Mouse (Mus musculus): ENCODE measurements around the gene Wdr20rt. TPM values are rescaled to one million over a fixed set of nuclear protein-coding genes. Genes with fewer than 3 reads are reported as not detected.
"Not testable (repeated sequence)": the region's sequence is repeated elsewhere in the genome, so short reads cannot be mapped to it uniquely, and the experiment has no call there.

Gene Wdr20rt
- polyA plus RNA-seq, 1 experiment from 2014 or later, result not detected

DNA sequence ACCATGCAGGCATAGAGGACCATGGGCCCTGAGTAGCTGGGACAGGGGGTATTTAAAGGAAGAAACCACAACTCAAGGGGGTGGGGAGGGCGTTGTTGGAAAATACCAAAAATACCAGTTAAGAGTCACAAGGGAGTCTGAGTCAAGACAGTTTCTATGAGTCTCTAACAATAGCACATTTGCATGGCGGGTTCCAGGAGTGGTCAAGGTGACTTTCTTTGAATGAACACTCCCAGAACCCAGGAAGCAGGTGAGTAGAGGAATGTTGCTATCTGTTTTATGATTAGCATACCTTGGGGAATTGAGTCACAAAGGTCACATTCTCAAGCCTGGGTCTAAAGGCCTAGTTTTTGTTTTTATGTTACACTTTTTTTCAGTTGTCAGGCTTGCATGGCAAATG lies 7.5 kb downstream of the Wdr20rt start:
- not testable (repeated sequence) for H3K4me1 ChIP-seq (ENCODE audit: control insufficient read depth, insufficient read depth, low read length); H3K36me3 ChIP-seq (ENCODE audit: control insufficient read depth, insufficient read depth, low read length); H3K4me3 ChIP-seq (ENCODE audit: low read length); ATAC-seq (ENCODE audit: low FRiP score, low TSS enrichment); H3K9ac ChIP-seq (ENCODE audit: low read depth, low read length); H3K27ac ChIP-seq (ENCODE audit: low read depth, low read length); H3K27me3 ChIP-seq (ENCODE audit: control insufficient read depth, insufficient read depth, low read length); H3K9me3 ChIP-seq (ENCODE audit: control insufficient read depth, low read length); H3K4me2 ChIP-seq (replicated peaks; ENCODE audit: low read depth, low read length)
- 87% methylated on average over 2 of the region's 2 CpGs for WGBS

GRCm38 (mm10) chr12:65250116-65250738 lies 24.9 kb downstream of the Wdr20rt start:
- Histone ChIP-seq H3K27me3 (ENCODE audit: control insufficient read depth, insufficient read depth, low read length) (no peaks in the 10 kb centered on the region), H3K9ac (ENCODE audit: low read depth, low read length) (no peak overlapping the region), H3K27ac (ENCODE audit: low read depth, low read length) (no peak overlapping the region), H3K4me1 (ENCODE audit: control insufficient read depth, insufficient read depth, low read length) (no peaks in the 10 kb centered on the region), H3K9me3 (ENCODE audit: control insufficient read depth, low read length) (no peaks in the 10 kb centered on the region), H3K4me3 (ENCODE audit: low read length) (no peak overlapping the region), H3K36me3 (ENCODE audit: control insufficient read depth, insufficient read depth, low read length) (no peaks in the 10 kb centered on the region), H3K4me2 (replicated peaks; ENCODE audit: low read depth, low read length) (no peak overlapping the region)
- WGBS, result 87% methylated on average over 10 of the region's 10 CpGs
- no peak for ATAC-seq (ENCODE audit: low FRiP score, low TSS enrichment)

DNA sequence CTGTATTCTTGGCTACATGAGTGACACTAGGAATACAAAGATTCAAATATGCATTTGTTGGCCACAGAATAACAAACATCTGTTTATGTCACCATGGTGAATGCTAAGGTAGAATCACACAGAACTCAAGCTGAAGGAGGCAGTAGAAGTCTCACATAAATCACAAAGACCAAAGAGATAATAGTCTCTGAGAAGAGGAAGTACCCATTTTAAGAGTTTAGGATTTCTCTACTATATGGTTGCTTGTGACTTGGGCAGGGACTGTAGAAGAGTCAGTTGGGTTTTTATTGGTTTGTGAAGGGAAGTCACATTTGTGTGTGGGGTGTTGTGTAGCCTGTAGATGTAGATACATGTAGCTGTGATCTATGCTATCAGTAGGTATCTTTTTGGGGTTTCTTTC lies 31.6 kb downstream of the Wdr20rt start:
- no peak overlapping the region for H3K4me3 ChIP-seq (ENCODE audit: low read length)

GRCm38 (mm10) chr12:65258212-65259138 lies 33.2 kb downstream of the Wdr20rt start:
- WGBS, result 41% methylated on average over 19 of the region's 19 CpGs
- H3K4me1 ChIP-seq (ENCODE audit: control insufficient read depth, insufficient read depth, low read length), result no peaks in the 10 kb centered on the region
- no peaks in the 10 kb centered on the region for H3K27me3 ChIP-seq (ENCODE audit: control insufficient read depth, insufficient read depth, low read length)
- H3K27ac ChIP-seq (ENCODE audit: low read depth, low read length), result no peak overlapping the region; the same call in 1 of the 2 replicates
- no peaks in the 10 kb centered on the region for H3K36me3 ChIP-seq (ENCODE audit: control insufficient read depth, insufficient read depth, low read length)
- peak overlapping the region; percentile 21 for H3K4me2 ChIP-seq (replicated peaks; ENCODE audit: low read depth, low read length)
- no peak overlapping the region for H3K9ac ChIP-seq (ENCODE audit: low read depth, low read length)
- peak overlapping the region; percentile 9; the same call in 1 of the 2 replicates for H3K4me3 ChIP-seq (ENCODE audit: low read length)
- ATAC-seq (ENCODE audit: low FRiP score, low TSS enrichment), result peak; percentile 81
- peaks cover 3% of the 10 kb centered on the region; the same call in 1 of the 2 replicates for H3K9me3 ChIP-seq (ENCODE audit: control insufficient read depth, low read length)

More for the DNA sequence above, 31.6 kb downstream of the Wdr20rt start:
- Histone ChIP-seq H3K4me1 (ENCODE audit: control insufficient read depth, insufficient read depth, low read length) (no peaks in the 10 kb centered on the region), H3K27ac (ENCODE audit: low read depth, low read length) (no peak overlapping the region), H3K36me3 (ENCODE audit: control insufficient read depth, insufficient read depth, low read length) (no peaks in the 10 kb centered on the region), H3K9ac (ENCODE audit: low read depth, low read length) (no peak overlapping the region), H3K4me2 (replicated peaks; ENCODE audit: low read depth, low read length) (no peak overlapping the region), H3K9me3 (ENCODE audit: control insufficient read depth, low read length) (peaks cover 3% of the 10 kb centered on the region; the same call in 1 of the 2 replicates), H3K27me3 (ENCODE audit: control insufficient read depth, insufficient read depth, low read length) (no peaks in the 10 kb centered on the region)
- no peak for ATAC-seq (ENCODE audit: low FRiP score, low TSS enrichment)

DNA sequence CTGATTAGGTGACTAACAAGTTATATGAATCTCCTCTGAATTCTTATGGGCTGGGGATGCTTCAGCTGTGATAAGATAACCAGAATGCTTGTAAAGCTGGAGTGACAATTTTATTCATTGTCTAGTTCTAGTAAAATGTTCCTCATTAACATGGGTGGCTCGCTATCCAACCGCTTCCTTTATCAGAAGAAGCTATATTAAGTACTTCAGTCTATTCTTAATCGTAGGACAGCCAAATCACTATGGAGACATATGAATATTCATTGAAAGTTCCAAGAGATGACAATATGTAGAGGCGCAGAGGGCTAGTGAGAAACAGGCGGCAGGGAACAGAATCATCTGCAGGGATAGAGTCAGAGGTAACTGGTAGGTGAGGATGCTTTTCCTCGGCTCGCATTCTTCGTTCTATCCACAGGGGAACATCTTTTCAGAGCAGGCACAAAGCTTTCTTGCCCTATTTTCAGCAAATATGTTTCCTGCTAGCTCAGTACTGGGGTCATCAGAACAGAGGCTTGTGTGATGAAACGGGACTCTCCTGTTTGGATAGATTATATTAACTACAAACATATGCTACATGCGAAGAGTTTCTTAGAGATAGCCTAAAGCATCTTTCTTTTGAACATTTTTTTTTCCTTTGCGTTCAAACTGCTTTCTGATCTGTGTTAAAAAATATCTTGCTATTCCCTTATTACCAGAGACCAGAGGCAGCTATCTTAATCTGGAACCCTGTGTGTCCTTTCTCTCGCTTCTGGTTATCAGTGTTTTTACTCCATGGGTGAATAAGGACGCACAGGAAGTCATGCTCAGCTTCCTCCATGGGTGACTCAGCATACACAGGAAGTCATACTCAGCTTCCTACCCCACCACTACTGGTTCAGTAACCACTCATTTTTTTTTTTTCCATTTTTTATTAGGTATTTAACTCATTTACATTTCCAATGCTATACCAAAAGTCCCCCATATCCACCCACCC lies 34.1 kb downstream of the Wdr20rt start:
- no peak for ATAC-seq (ENCODE audit: low FRiP score, low TSS enrichment)
- H3K9me3 ChIP-seq (ENCODE audit: control insufficient read depth, low read length), result peaks cover 3% of the 10 kb centered on the region; the same call in 1 of the 2 replicates
- no peak overlapping the region for H3K9ac ChIP-seq (ENCODE audit: low read depth, low read length)
- peak overlapping the region; percentile 9; the same call in 1 of the 2 replicates for H3K4me3 ChIP-seq (ENCODE audit: low read length)
- H3K36me3 ChIP-seq (ENCODE audit: control insufficient read depth, insufficient read depth, low read length), result no peaks in the 10 kb centered on the region
- H3K27me3 ChIP-seq (ENCODE audit: control insufficient read depth, insufficient read depth, low read length), result no peaks in the 10 kb centered on the region
- WGBS, result 88% methylated on average over 13 of the region's 13 CpGs
- no peak overlapping the region; the same call in 1 of the 2 replicates for H3K27ac ChIP-seq (ENCODE audit: low read depth, low read length)
- peak overlapping the region; percentile 21; the same call in 1 of the 2 replicates for H3K4me2 ChIP-seq (replicated peaks; ENCODE audit: low read depth, low read length)
- H3K4me1 ChIP-seq (ENCODE audit: control insufficient read depth, insufficient read depth, low read length), result no peaks in the 10 kb centered on the region

- Histone ChIP-seq H3K4me3 (ENCODE audit: low read length) (no peak overlapping the region), H3K9me3 (ENCODE audit: control insufficient read depth, low read length) (no peaks in the 10 kb centered on the region), H3K27ac (ENCODE audit: low read depth, low read length) (no peak overlapping the region), H3K9ac (ENCODE audit: low read depth, low read length) (no peak overlapping the region), H3K4me1 (ENCODE audit: control insufficient read depth, insufficient read depth, low read length) (no peaks in the 10 kb centered on the region), H3K36me3 (ENCODE audit: control insufficient read depth, insufficient read depth, low read length) (no peaks in the 10 kb centered on the region), H3K4me2 (replicated peaks; ENCODE audit: low read depth, low read length) (no peak overlapping the region), H3K27me3 (ENCODE audit: control insufficient read depth, insufficient read depth, low read length) (no peaks in the 10 kb centered on the region)
- 79% methylated on average over 5 of the region's 5 CpGs for WGBS
- no peak for ATAC-seq (ENCODE audit: low FRiP score, low TSS enrichment)
Measured at GRCm38 (mm10) chr12:65268311-65268984, 43.1 kb downstream of the Wdr20rt start.

GRCm38 (mm10) chr12:65269406-65269805 lies 44.1 kb downstream of the Wdr20rt start:
- Histone ChIP-seq H3K36me3 (ENCODE audit: control insufficient read depth, insufficient read depth, low read length) (no peaks in the 10 kb centered on the region), H3K4me1 (ENCODE audit: control insufficient read depth, insufficient read depth, low read length) (no peaks in the 10 kb centered on the region), H3K9ac (ENCODE audit: low read depth, low read length) (no peak overlapping the region), H3K27me3 (ENCODE audit: control insufficient read depth, insufficient read depth, low read length) (no peaks in the 10 kb centered on the region), H3K27ac (ENCODE audit: low read depth, low read length) (no peak overlapping the region), H3K4me3 (ENCODE audit: low read length) (no peak overlapping the region), H3K9me3 (ENCODE audit: control insufficient read depth, low read length) (no peaks in the 10 kb centered on the region), H3K4me2 (replicated peaks; ENCODE audit: low read depth, low read length) (no peak overlapping the region)
- 87% methylated on average over 5 of the region's 5 CpGs for WGBS
- no peak for ATAC-seq (ENCODE audit: low FRiP score, low TSS enrichment)

GRCm38 (mm10) chr12:65273807-65274206 lies 48.5 kb downstream of the Wdr20rt start:
- Histone ChIP-seq H3K4me3 (ENCODE audit: low read length) (no peak overlapping the region), H3K9ac (ENCODE audit: low read depth, low read length) (no peak overlapping the region), H3K4me1 (ENCODE audit: control insufficient read depth, insufficient read depth, low read length) (no peaks in the 10 kb centered on the region), H3K27me3 (ENCODE audit: control insufficient read depth, insufficient read depth, low read length) (no peaks in the 10 kb centered on the region), H3K4me2 (replicated peaks; ENCODE audit: low read depth, low read length) (no peak overlapping the region), H3K9me3 (ENCODE audit: control insufficient read depth, low read length) (no peaks in the 10 kb centered on the region), H3K27ac (ENCODE audit: low read depth, low read length) (no peak overlapping the region), H3K36me3 (ENCODE audit: control insufficient read depth, insufficient read depth, low read length) (no peaks in the 10 kb centered on the region)
- WGBS, result 61% methylated on average over 4 of the region's 4 CpGs
- no peak for ATAC-seq (ENCODE audit: low FRiP score, low TSS enrichment)
